Mouse (Mus musculus) spleen, postnatal 10 days (tissue): ENCODE measurements at regions not wholly inside any gene's neighbourhood (a gene's known extent, or its start where the extent isn't known, plus 50 kb on each side); places are given as distances from the start of the nearest gene placed in this dataset.
"Not testable (repeated sequence)": the region's sequence is repeated elsewhere in the genome, so short reads cannot be mapped to it uniquely, and the experiment has no call there.

Source experiments
- DNase-seq, 2 experiments: peaks; one replicate each; pipeline ENCODE4 v3.0.0; 2021 to 2022; ENCODE audit warnings: low spot score in 2 of 2

DNA sequence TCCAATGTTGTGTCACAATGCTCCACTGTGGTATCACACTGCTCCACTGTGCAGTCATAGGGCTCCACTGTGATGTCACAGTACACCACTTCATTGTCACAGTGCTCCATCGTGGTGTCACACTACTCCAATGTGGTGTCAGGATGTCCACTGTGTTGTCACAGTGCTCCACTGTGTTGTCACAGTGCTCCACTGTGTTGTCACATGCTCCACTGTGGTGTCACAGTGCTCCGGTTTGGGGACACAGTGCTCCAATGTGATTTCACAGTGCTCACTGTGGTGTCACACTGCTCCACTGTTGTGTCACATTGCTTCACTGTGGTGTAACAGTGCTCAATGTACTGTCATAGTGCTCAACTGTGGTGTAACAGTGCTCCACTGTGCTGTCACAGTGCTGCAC lies 108.1 kb upstream of the Scaf8 start:
- DNase-seq, result peak in 1 of 2 experiments; percentile 2

DNA sequence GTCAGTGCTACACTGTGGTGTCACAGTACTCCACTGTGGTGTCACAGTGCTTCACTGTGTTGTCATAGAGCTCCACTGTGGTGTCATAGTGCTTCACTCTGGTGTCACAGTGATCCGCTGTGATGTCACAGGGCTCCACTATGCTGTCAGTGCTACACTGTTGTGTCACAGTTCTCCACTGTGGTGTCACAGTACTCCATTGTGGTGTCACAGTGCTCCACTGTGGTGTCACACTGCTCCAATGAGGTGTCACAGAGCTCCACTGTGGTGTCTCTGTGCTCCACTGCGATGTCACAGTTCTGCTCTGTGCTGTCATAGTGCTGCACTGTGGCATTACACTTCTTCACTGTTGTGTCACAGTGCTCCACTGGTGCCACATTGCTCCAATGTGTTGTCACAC lies 107.5 kb upstream of the Scaf8 start:
- DNase-seq, result peak in 1 of 2 experiments; percentile 5

DNA sequence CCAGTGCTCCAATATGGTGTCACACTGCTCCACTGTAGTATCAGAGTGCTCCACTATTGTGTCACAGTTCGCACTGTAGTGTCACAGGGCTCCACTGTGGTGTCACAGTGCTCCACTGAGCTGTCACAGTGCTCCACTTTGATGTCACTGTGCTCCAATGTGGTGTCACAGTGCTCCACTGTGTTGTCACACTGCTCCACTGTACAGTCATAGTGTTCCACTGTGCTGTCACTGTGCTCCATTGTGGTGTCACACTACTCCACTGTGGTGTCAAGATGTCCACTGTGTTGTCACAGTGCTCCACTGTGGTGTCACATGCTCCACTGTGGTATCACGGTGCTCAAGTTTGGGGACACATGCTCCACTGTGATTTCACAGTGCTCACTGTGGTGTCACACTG lies 104.8 kb upstream of the Scaf8 start:
- DNase-seq, result peak in 1 of 2 experiments; percentile 4

DNA sequence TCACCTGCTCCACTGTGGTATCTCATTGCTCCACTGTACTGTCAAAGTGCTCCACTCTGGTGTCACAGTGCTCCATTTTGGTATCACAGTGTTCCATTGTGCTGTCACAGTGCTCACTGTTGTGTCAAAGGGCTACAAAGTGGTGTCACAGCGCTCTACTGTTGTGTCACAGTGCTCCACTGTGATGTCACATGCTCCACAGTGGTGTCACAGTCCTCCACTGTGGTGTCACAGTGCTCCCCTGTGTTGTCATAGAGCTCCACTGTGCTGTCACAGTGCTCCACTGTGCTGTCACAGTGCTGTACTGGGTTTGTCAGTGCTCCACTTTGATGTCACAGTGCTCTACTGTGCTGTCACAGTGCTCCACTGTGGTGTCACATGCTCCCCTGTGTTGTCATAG lies 102.7 kb upstream of the Scaf8 start:
- DNase-seq, result peak in 1 of 2 experiments; percentile 5

DNA sequence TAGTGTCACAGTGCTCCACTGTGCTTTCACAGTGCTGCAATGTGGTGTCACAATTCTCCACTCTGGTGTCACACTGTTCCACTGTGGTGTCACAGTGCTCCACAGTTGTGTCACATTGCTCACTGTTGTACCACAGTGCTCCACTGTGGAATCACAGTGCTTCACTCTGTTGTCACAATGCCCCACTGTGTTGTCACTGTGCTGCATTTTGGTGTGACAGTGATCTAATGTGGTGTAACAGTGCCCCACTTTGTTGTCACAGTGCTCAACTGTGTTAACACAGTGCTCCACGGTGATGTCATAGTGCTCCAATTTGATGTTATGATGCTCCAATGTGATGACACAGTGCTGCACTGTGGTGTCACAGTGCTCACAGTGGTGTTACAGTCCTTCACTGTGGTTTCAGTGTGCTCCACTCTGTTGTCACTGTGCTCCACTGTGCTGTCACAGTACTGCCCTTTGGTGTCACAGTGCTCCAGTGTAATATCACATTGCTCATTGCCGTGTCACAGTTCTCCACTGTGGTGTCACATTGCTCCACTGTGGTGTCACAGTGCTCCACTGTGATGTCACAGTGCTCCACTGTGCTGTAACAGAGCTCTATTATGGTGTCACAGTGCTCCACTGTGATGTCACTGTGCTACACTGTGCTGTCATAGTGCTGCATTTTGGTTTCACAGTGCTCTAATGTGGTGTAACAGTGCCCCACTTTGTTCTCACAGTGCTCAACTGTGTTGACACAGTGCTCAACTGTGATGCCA lies 95.0 kb upstream of the Scaf8 start:
- peak in 1 of 2 experiments; percentile 5 for DNase-seq

DNA sequence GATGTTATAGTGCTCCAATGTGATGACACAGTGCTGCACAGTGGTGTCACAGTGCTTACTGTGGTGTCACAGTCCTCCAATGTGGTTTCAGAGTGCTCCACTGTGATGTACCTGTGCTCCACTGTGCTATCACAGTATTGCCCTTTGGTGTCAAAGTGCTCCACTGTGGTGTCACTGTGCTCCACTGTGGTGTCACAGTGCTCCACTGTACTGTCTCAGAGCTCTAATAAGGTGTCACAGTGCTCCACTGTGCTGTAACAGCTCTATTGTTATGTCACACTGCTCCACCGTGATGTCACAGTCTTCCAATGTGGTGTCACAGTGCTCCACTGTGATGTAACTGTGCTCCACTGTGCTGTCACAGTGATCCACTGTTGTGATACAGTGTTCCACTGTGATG lies 94.4 kb upstream of the Scaf8 start:
- peak in 1 of 2 experiments; percentile 6 for DNase-seq

DNA sequence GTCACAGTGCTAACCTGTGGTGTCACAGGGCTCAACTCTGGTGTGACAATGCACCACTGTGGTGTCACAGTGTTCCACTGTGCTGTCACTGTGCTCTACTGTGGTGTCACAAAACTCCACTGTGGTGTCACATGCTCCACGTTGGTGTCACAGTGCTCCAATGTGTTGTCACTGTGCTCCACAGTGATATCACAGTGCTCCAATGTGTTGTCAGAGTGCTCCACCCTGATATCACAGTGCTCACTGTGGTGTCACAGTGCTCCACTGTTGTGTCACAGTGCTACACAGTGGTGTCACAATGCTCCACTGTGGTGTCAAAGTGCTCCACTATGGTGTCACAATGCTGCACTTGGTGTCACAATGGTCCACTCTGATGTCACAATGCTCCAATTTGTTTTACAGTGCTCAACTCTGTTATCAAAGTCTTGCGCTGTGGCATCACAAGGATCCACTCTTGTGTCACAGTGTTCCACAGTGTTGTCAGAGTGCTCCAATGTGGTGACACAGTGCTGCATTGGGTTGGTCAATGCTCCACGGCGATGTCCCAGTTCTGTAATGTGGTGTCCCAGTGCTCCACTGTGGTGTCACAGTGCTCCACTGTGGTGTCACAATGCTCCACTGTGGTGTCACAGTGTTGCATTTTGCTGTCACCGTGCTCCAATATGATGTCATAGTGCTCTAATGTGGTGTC lies 92.4 kb upstream of the Scaf8 start:
- DNase-seq, result peak in 1 of 2 experiments; percentile 2

DNA sequence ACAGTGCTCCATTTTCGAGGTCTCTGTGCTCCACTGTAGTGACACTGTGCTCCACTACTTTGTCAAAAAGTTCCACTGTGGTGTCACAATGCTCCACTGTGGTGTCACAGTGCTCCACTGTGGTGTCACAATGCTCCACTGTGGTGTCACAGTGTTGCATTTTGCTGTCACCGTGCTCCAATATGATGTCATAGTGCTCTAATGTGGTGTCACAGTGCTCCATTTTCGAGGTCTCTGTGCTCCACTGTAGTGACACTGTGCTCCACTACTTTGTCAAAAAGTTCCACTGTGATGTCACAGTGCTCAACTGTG lies 91.9 kb upstream of the Scaf8 start:
- not testable (repeated sequence) for DNase-seq

DNA sequence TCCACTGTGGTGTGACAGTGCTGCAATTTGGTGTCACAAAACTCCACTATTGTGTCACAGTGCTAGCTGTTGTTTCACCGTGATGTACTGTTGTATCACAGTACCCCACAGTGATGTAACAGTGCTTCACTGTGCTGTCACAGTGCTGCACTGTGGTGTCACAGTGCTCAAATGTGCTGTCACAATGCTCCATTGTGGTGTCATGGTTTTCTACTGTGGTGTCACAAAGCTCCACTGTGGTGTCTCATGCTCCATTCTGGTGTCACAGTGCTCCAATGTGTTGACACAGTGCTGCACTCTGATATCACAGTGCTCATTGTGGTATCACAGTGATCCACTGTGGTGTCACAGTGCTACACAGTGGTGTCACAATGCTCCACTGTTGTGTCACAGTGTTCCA lies 91.3 kb upstream of the Scaf8 start:
- no peak for DNase-seq

DNA sequence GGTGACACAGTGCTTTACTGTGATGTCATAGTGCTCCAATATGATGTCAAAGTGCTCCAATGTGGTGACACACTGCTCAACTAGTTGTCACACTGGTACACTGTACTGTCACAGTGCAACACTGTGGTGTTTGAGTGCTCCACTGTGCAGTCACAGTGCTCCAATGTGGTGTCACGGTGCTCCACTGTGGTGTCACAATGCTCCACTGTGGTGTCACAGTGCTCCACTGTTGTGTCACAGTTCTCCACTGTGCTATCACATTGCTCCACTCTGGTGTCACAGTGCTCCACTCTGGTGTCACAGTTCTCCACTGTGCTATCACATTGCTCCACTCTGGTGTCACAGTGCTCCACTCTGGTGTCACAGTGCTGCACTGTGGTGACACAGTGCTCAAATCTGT lies 87.9 kb upstream of the Scaf8 start:
- DNase-seq, result peak in 1 of 2 experiments; percentile 3

DNA sequence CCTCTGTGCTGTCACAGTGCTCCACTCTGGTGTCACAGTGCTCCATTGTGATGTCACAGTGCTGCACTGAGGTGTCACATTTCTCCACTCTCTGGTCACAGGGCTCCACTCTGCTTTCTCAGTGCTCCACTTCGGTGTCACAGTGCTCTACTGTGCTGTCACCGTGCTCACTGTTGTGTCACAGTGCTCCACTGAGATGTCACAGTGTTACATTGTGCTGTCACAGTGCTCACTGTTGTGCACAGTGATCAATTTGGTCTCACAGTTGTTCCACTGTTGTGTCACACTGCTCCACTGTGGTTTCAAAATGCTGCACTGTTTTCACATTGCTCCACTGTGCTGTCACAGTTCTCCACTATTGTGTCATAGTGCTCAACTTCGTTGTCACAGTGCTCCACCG lies 87.4 kb upstream of the Scaf8 start:
- peak in 1 of 2 experiments; percentile 6 for DNase-seq

DNA sequence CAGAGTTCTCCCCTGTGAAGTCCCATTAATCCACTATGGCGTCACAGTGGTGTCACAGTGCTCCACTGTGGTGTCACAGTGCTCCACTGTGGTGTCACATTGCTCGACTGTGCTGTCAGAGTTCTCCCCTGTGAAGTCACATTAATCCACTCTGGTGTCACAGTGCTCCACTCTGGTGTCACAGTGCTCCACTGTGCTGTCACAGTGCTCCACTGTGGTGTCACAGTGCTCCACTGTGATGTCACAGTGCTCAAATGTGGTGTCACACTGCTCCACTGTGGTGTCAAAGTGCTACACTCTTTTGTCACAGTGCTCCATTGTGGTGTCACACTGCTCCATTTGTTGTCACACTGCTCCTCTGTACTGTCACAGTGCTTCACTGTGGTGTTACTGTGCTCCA lies 85.0 kb upstream of the Scaf8 start:
- not testable (repeated sequence) for DNase-seq

DNA sequence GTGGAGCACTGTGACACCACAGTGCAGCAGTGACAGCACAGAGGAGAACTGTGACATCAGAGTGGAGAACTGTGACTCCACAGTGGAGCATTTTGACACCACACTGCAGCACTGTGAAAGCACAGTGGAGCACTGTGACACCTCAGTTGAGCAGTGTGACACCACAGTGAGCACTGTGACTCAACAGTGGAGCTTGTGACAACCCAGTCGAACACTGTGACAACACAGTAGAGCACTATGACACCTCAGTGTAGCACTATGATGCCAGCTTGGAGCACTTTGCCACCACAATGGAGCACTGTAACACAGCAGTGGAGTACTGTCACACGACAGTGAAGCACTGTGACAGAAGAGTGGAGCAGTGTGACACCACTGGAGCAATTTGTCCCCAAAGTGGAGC lies 79.7 kb upstream of the Scaf8 start:
- DNase-seq, result peak in 1 of 2 experiments; percentile 3

DNA sequence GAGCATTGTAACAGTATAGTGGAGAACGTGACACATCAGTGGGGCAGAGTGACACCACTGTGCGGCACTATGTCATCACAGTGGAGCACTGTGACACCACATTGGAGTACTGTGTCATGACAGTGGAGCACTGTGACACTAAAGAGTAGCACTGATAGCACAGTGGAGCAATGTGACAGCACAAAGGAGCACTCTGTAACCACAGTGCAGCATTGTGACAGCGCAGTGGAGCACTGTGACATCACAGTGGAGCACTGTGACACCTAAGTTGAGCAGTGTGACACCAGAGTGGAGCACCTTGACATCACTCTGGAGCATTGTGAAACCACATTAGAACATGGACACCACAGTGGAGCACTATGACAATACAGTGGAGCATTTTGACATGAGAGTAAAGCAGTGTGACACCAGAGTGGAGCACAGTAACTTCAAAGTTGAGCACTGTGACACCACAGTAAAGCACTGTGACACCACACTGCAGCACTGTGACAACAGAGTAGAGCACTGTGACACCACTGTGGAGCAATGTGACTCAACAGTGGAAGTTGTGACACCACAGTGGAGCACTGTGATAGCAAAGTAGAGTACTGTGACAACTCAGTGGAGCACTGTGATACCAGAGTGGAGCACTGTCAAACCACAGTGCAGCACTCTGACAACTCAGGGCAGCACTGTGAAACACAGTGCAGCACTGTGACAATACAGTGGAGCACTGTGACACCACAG lies 77.5 kb upstream of the Scaf8 start:
- no peak for DNase-seq

DNA sequence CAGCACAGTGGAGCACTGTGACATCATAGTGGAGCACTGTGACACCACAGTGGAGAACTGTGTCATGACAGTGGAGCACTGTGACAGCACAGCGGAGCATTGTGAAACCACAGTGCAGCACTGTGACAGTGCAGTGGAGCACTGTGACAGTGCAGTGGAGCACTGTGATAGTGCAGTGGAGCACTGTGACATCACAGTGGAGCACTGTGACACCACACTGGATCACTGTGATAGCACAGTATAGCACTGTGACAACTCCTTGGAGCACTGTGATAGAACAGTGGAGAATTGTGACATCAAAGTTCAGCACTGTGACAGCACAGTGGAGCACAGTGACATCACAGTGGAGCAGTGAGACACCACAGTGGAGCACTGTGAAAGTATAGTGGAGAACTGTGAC lies 76.7 kb upstream of the Scaf8 start:
- no peak for DNase-seq

DNA sequence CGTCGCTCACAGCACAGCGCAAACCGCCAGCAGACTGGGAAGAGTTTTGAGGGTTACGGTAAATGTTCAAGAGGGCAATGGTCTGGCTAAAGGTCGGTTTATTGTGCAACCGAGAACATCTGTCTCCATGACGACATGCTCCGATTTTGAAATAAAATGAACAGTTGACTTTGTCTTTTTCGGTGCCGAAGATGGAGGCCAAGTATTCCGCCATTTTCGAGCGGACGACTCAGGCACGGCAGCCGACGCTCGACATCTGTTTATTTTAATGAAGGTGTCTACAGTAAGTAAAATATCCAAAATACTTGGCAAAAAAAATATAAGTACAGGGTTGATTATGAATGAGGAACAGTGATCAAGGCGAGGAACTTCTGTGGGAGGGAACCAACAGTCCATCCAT lies 70.3 kb upstream of the Scaf8 start:
- not testable (repeated sequence) for DNase-seq

DNA sequence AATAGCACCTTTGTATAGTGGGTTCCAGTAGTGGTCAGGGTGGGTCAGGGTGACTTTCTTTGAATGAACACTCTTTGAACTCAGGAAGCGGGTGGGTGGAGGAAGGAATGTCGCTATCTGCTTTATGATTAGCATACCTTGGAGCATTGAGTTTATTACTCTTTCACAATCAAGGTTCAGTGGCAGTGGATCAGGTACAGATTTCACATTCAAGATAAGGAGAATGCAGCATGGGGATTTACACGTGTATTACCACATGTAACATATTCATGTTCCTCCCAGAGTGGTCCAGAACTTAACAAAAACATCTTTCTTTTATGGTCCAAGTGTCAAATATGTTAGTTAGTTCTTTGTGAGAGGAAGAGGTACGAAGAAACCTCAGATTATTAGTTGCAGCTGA lies 60.9 kb upstream of the Scaf8 start:
- not testable (repeated sequence) for DNase-seq

DNA sequence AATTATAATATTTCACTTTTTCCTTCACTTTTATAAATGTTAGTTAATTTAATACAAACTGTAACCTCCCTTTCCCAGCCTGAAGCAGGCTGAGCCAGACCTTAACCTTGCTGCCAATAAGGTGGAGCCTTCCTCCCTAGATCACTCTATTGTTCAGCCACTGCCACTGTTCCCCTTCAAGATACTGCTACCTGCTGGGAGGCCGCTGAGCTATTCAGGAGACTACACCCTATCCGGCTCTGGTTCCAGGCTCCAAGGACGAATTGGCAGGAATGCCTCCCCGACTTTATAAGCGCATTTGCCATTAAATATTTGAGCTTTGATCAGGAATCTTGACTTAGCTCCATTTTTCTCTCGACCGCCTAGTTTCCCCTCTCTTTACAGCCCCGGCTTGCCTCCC lies 59.9 kb upstream of the Scaf8 start:
- not testable (repeated sequence) for DNase-seq

DNA sequence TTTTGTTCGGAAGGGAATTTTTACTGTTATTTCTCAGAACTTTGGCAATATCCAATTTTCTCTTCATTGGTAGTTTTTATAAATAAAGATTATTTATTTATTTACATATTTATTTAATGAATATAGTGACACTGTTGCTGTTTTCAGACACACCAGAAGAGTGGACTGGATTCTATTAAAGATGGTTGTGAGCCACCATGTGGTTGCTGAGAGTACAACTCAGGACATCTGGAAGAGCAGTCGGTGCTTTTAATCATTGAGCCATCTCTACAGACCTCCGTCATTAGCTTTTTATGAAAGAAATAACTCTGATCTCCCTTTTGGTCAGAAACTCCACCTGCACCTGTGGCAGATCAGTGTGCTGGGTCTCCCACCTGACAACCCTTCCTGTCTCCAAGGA lies 59.4 kb upstream of the Scaf8 start:
- DNase-seq, result not testable (repeated sequence)

DNA sequence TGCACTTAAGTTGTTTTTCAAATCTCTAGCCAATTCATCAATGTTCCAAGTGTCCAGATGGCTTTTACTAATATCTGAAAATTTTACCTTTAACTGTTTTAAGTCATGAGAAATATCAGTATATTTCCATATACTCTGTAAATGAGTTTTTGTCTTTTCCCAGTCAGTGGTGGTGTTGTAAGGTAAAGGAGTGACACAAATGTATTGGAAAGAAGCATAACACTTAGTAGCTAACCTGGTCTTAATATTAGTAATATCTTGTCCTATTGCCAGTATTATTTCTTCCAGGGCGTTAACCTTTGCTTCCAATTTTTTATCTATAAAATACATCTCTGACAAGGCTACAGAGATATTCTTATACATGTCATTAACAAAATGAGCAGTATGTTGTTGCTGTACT lies 51.4 kb upstream of the Scaf8 start:
- DNase-seq, result not testable (repeated sequence)
